Mouse (Mus musculus): ENCODE results near the gene Hnrnpul2.

Gene Hnrnpul2

DNA sequence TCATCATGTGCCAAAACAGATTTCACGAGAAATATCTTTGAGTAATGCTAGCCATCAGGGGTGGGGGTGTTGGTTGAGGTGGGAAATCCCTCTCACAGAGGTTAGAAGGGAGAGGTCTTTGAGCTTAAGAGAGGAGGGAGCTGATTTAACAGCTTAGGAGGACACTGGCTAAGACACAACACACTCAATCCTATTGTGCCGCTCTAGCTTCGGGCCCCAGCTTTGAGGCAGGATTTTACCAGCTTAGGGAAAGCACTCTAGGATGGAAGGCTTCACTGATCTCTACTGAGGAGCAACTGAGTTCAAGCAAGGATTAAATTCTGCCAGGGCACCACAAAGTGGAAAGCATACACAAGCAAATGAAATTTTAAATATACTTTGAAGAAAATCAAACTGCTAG is 2.8 kb upstream of the Hnrnpul2 start:
- CTCF ChIA-PET = no interaction called here

- CTCF ChIA-PET = interaction anchor here (1.3 kb wide), 1 partner anchor 20 kb away, joined by 3 read pairs; the partner anchor contains the start of gene Polr2g
Observed at GRCm38 (mm10) chr19:8818301-8818798, 1.5 kb upstream of the Hnrnpul2 start.

DNA sequence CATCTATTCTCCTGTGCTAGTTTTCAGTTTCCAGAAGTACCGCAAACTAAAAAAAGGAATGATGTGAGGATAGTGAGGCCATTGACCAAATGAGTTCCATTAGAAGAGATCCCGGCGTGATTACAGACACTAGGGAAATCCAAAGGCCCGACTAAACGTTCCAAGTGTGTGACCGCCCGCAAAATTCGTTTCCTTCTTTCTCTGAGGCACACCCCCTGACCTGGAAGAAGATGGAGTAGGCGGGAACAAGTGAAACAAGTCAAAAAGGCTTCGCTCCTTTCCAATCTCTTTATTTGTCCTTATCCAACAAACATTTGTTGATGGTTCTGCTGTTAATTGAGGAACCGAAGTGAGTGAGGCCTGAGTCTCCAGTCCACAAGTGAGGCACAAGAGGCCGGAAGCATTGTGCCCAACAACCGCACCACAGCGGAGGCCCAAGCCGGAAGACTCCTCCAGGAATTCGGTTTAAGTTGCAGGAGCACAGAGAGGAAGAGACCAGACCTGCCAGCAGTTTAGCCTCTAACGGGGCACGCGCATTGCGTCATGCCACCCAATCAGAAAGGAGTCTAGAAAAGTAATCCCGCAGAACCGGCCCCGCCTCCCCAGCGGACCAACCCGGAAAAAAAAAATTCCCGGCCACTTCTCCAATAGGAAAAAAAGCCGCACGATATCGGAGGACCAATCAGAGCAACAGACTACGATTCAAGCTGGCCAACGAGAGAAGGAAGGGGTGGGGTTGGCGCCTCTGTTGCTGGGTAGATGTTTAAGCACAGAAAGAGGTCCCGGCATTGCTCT is 812 bp upstream of the Hnrnpul2 start, which contains the start of gene Ttc9c:
Gene Ttc9c (minus strand): TSS at position 533 of the 795 bp plus-strand sequence.
- CTCF ChIA-PET = interaction anchor here (1.3 to 2.1 kb wide), 2 partner anchors 12 to 20 kb away, joined by 3 to 11 read pairs; partner anchors contain the start of gene Polr2g

DNA sequence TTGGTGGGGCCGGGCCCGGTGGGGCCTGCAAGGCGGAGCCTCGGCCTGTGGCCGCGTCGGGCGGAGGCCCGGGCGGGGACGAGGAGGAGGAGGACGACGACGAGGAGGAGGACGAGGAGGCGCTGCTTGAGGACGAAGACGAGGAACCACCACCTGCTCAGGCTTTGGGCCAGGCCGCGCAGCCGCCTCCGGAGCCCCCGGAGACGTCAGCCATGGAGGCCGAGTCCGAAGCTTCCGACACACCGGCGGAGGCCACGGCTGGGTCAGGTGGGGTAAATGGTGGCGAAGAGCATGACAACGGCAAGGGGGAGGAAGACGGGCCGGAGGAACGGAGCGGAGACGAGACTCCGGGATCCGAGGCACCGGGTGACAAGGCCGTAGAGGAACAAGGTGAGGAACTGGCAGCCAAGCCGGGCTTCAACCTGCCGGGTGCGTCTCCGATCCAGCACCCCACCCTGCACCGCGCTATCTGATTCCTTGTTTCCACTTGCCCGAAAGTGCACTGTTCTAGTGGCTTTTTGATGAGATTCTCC is 680 bp downstream of the Hnrnpul2 start:
- CTCF ChIA-PET = interaction anchor here (0.9 to 2.1 kb wide), 5 partner anchors 9 to 28 kb away, joined by 3 to 11 read pairs (median 4); partner anchors contain the start of gene AC129217.1

DNA sequence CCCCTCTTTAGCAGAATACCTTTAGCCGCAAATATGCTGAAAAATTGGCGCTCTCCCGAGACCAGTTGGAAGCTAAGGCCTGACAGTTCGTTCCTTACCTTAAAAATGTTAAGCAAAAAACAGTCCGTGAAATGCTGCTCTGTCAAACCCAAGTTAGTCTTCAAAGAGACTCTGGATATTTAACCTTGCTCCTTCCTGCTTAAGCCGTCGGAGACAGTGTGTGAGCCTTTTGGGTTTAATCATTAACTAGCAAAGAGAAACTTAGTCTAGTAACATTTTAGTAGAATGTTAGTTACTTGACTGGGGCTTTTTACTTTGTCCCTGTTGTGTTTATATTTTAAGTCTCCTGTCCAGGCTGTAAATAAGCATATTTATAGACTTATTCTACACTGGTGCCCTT is 1.3 kb downstream of the Hnrnpul2 start:
- CTCF ChIA-PET = interaction anchor here (0.6 to 2.1 kb wide), 6 partner anchors 8 to 41 kb away, joined by 3 to 11 read pairs (median 4); partner anchors contain the start of gene AC129217.1

DNA sequence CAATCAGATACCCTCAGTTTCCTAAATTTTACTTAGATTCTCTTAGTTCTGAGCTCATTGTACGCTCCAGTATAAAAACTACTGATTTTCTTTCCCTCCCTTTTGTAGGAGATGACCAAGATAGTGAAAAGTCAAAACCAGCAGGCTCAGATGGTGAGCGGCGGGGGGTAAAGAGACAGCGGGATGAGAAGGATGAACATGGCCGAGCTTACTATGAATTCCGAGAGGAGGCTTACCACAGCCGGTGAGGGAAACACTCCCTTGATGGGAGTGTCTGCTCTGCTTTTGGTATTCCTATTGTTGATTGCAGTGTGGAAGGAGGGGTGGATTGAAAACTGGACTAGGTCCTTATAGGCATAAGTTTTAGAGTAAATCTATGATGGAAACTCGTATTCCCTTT is 2.9 kb downstream of the Hnrnpul2 start:
- CTCF ChIA-PET = interaction anchor here (0.6 kb wide), 1 partner anchor 71 kb away, joined by 24 read pairs; no protein-coding TSS in a partner anchor

DNA sequence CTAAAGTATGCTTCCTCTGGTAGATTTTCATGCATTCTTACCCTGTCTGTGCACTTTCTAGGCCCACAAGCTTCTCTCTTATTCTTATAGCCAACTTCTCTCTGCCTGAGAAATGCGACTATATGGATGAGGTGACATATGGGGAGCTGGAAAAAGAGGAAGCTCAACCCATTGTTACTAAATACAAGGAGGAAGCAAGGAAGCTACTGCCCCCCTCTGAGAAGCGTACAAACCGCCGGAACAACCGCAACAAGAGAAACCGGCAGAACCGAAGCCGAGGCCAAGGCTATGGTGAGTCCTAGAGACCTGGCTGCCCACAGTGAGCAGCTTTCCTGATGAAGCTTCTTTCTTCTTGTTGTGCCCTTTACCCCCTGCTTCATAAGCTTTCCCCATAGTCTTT is 9.8 kb downstream of the Hnrnpul2 start, which contains the start of gene AC129217.1:
Gene AC129217.1 (plus strand): TSS at position 114 of the 400 bp plus-strand sequence.
- CTCF ChIA-PET = interaction anchor here (0.8 kb wide), 1 partner anchor 9 kb away, joined by 4 read pairs; no protein-coding TSS in a partner anchor

DNA sequence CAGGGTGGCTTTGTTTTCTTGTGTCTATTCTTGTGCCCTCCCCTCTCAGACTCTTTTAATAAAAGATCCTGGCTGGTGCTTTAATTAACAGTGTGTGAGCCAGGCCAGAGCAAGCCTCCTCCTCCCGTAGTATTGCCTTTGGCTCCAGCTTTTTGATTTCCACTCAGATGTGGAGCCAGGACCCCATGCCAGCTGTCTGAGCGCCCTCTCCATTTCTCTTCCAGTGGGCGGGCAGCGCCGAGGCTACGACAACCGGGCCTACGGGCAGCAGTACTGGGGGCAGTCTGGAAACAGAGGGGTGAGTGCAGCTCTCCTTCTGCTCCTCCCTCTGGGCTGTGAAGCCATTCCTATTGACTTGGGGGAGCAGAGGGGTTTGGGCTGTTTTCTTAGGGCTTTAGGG is 10.9 kb downstream of the Hnrnpul2 start:
- CTCF ChIA-PET = interaction anchor here (0.5 to 1.2 kb wide), 2 partner anchors 28 to 40 kb away, joined by 3 read pairs; no protein-coding TSS in a partner anchor

GRCm38 (mm10) chr19:8831262-8831661 is 11.5 kb downstream of the Hnrnpul2 start:
- CTCF ChIA-PET = interaction anchor here (0.5 to 1.2 kb wide), 3 partner anchors 28 to 123 kb away, joined by 3 to 8 read pairs (median 3); no protein-coding TSS in a partner anchor

GRCm38 (mm10) chr19:8832971-8833370 is 13.2 kb downstream of the Hnrnpul2 start:
- CTCF ChIA-PET = no interaction called here

DNA sequence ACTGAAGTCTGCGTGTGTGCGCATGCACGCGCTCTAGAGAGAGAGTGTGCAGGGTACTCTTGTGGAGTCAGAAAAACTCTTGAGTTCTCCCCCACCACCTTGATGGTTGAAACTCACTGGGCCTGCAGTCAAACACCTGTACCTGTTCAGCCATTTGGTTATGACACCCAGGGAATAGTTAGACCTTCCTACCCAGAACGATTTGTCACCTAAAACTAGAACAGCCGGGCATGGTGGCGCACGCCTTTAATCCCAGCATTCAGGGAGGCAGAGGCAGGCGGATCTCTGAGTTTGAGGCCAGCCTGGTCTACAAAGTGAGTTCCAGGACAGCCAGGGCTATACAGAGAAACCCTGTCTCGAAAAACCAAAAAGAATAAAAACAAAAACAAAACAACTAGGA is 16.5 kb downstream of the Hnrnpul2 start:
- CTCF ChIA-PET = interaction anchor here (0.6 kb wide), 1 partner anchor 118 kb away, joined by 9 read pairs; no protein-coding TSS in a partner anchor

DNA sequence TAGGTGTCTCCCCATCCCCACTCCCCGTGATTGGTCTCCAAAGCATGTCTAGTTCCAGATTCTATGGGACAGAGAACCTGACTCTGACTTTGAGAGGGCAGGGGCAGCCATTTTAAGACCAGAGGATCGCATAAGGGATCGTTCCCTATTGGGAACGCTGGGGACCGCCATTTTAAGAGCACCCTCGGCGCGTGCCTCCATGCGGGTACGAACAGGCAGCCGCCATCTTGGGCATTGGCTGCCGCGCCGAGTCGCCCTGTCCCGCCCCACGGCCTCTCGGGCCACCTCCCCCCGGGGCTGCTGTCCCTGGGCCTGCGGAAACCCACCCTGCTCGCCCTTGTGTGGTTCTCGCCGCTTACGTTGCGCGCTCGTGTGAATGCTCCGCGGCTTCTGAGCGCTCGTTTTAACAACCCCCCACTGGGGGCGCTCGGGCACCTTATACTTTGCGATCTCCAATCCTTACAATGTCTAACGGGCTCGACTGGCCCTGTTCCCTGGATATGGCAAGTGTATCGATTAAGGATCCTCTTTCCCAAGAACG is 17.5 kb downstream of the Hnrnpul2 start, which contains the start of gene Bscl2:
Gene Bscl2 (plus strand): TSS at position 217 of the 541 bp plus-strand sequence.
- CTCF ChIA-PET = no interaction called here

GRCm38 (mm10) chr19:8838041-8838730 is 18.4 kb downstream of the Hnrnpul2 start:
- CTCF ChIA-PET = interaction anchor here (0.7 to 0.8 kb wide), 2 partner anchors 33 to 89 kb away, joined by 3 to 8 read pairs; partner anchors contain the start of gene Ubxn1

- CTCF ChIA-PET = interaction anchor here (0.5 to 1.0 kb wide), 6 partner anchors 21 to 215 kb away, joined by 3 to 9 read pairs (median 5); partner anchors contain the start of gene Ubxn1
Observed at GRCm38 (mm10) chr19:8839103-8839907, 19.5 kb downstream of the Hnrnpul2 start, which contains the start of gene Gng3. Gng3 (minus strand) TSS chr19:8839194.

DNA sequence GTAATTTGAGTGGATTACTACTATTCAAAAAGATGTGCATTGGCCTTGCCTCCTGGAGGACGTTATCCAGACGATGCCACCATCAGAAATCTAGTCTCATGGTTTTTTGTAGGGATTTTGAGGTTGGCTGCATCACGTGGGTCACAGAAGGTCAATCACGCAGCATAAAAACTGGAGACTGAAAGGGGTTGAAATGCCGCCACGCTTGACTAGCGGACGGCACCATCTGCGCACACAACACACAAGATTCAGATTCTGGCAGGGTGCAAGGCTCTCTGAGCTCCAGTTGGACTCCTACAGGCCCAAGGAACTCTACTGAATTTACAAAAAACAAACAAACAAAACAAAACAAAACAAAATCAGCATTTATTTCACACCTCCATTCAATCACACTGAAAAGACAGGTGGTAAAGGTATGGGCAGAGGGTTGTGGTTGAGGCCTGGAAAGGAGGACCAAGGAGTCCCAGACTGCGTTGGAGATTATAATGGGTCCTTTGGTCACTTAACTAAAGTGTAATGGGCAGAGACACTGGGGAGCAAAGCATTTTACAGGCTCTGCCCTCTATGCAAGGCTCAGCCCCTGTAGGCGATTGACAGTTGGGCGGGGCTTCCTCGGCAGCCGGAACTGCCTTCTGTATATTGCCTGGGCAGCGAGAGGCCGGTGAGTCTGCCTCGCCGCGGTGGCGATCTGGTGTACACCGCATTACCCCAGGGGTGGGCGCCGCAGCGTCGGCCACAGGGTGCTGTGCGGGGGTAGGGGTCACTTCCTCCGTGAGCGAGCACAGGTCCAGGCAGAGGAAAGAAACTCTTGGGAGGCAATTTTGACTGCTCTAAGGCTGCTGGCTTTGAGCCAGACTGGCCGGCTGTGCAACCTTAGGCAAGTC is 20.3 kb downstream of the Hnrnpul2 start:
- CTCF ChIA-PET = interaction anchor here (0.5 to 0.6 kb wide), 3 partner anchors 47 to 214 kb away, joined by 4 to 9 read pairs (median 4); no protein-coding TSS in a partner anchor

DNA sequence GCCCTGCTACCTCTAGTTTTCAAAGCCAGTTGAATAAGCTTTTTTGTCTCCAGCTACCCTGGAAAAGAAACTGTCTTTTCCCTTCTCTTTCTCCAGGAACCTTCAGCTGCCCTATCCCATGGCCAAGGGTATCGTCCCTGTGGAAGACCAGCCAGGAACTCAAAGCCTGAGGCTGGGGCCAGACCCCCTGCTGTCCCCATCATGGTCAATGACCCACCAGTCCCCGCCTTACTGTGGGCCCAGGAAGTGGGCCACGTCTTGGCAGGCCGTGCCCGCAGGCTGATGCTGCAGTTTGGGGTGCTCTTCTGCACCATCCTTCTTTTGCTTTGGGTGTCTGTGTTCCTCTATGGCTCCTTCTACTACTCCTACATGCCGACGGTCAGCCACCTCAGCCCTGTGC is 21.2 kb downstream of the Hnrnpul2 start:
- CTCF ChIA-PET = interaction anchor here (0.5 kb wide), 1 partner anchor 155 kb away, joined by 4 read pairs; no protein-coding TSS in a partner anchor

GRCm38 (mm10) chr19:8842961-8843360 is 23.2 kb downstream of the Hnrnpul2 start:
- CTCF ChIA-PET = no interaction called here

- CTCF ChIA-PET = interaction anchor here (0.5 to 0.6 kb wide), 3 partner anchors 66 to 118 kb away, joined by 3 to 5 read pairs (median 3); no protein-coding TSS in a partner anchor
Observed at GRCm38 (mm10) chr19:8844371-8845129, 24.7 kb downstream of the Hnrnpul2 start.
